In genomic region chr16:76765536-76765935, GRCm38 (mm10) we compare ENCODE assay signal across 15 mouse cellular contexts.
A peak's percentile ranks its signal among the peaks of the same experiment; 100 is the strongest.
DNase-seq lines count a peak whose midpoint lies in the region; ATAC-seq lines count a peak whose summit lies in the region.
"Had no signal": no experiment of that assay in that cellular context is flagged by ENCODE, and none has a peak within 500 bp of the region (broad histone marks: within the 10 kb centered on the region; RNA-seq: fewer than 3 reads in every experiment).

No protein-coding gene starts in this region.

- no peak overlapping the region for H3K4me3 ChIP-seq in kidney, embryonic 14.5 days (ENCODE audit: low read length)
- H3K4me3 ChIP-seq: erythroblast, embryonic 14.5 days; hindbrain, embryonic 12.5 days; midbrain, embryonic 13.5 days had no signal

- H3K4me2 ChIP-seq in kidney, embryonic 14.5 days (replicated peaks; ENCODE audit: low read depth, low read length), result peak overlapping the region; percentile 9
- H3K4me2 ChIP-seq: heart, embryonic 11.5 days; hindbrain, embryonic 12.5 days; midbrain, embryonic 13.5 days had no signal

- H3K4me1 ChIP-seq in kidney, embryonic 14.5 days (ENCODE audit: control insufficient read depth, insufficient read depth, low read length), result peaks cover 21% of the 10 kb centered on the region
- H3K4me1 ChIP-seq: hindbrain, embryonic 12.5 days; midbrain, embryonic 13.5 days had no signal

- H3K36me3 ChIP-seq in kidney, embryonic 14.5 days (ENCODE audit: control insufficient read depth, insufficient read depth, low read length), result no peaks in the 10 kb centered on the region
- H3K36me3 ChIP-seq: hindbrain, embryonic 12.5 days; midbrain, embryonic 13.5 days had no signal

- H3K9ac ChIP-seq in kidney, embryonic 14.5 days (ENCODE audit: low read depth, low read length), result no peak overlapping the region
- H3K9ac ChIP-seq: hindbrain, embryonic 12.5 days; liver, embryonic 14.5 days; midbrain, embryonic 13.5 days had no signal

- ATAC-seq in kidney, embryonic 14.5 days (ENCODE audit: low FRiP score, low TSS enrichment), result peak; percentile 81
- peak; percentile 56 for ATAC-seq in inflammation-experienced regulatory T-cells, adult 6 months
- no peak for ATAC-seq in cerebellum, adult (ENCODE audit: insufficient number of reproducible peaks, low FRiP score, low TSS enrichment)
- ATAC-seq: midbrain, embryonic 13.5 days had no signal

- H3K27me3 ChIP-seq in kidney, embryonic 14.5 days (ENCODE audit: control insufficient read depth, insufficient read depth, low read length), result no peaks in the 10 kb centered on the region
- H3K27me3 ChIP-seq: CH12.LX; hindbrain, embryonic 12.5 days; midbrain, embryonic 13.5 days had no signal

- 9% methylated on average over 7 of the region's 7 CpGs for WGBS in kidney, embryonic 14.5 days

- H3K9me3 ChIP-seq in kidney, embryonic 14.5 days (ENCODE audit: control insufficient read depth, low read length), result no peaks in the 10 kb centered on the region
- H3K9me3 ChIP-seq: hindbrain, embryonic 12.5 days; midbrain, embryonic 13.5 days had no signal

- no peak overlapping the region for H3K27ac ChIP-seq in kidney, embryonic 14.5 days (ENCODE audit: low read depth, low read length)
- H3K27ac ChIP-seq: hindbrain, embryonic 12.5 days; liver, embryonic 14.5 days; midbrain, embryonic 13.5 days had no signal

- DNase-seq in kidney, adult 11 months, result no peak
- DNase-seq in thymus, postnatal 25 days, result peak; percentile 31
- no peak for DNase-seq in thymus, adult 18-20 months
- DNase-seq in layer of hippocampus, postnatal 10 days (ENCODE audit: low spot score in 2 of 2), result no peak
- DNase-seq in left cerebral cortex, adult 18-20 months (ENCODE audit: low spot score in 2 of 2), result no peak
- DNase-seq: cerebellum, adult 8-10 months had no signal
